Comparison of ENCODE assay signal across 14 mouse cellular contexts in genomic region chr8:79750305-79750704, GRCm38 (mm10). TPM values are rescaled to one million over a fixed set of nuclear protein-coding genes. Genes with fewer than 3 reads are reported as not detected.
A peak's percentile ranks its signal among the peaks of the same experiment; 100 is the strongest.
DNase-seq lines count a peak whose midpoint lies in the region; ATAC-seq and TF ChIP-seq lines count a peak whose summit lies in the region.
"Had no signal": no experiment of that assay in that cellular context is flagged by ENCODE, and none has a peak within 500 bp of the region (broad histone marks: within the 10 kb centered on the region; RNA-seq: fewer than 3 reads in every experiment).

No protein-coding gene starts in this region.

- H3K9me3 ChIP-seq in hindbrain, embryonic 14.5 days (ENCODE audit: control insufficient read depth, low read length), result no peaks in the 10 kb centered on the region
- H3K9me3 ChIP-seq in hindbrain, embryonic 16.5 days (ENCODE audit: control insufficient read depth, low read length), result no peaks in the 10 kb centered on the region
- H3K9me3 ChIP-seq in midbrain, postnatal 0 days (ENCODE audit: low read length), result no peaks in the 10 kb centered on the region
- H3K9me3 ChIP-seq in midbrain, embryonic 11.5 days (ENCODE audit: control insufficient read depth, low read length), result no peaks in the 10 kb centered on the region
- H3K9me3 ChIP-seq: neural tube, embryonic 12.5 days had no signal

- H3K27ac ChIP-seq in hindbrain, embryonic 14.5 days, result no peak overlapping the region
- no peak overlapping the region for H3K27ac ChIP-seq in hindbrain, embryonic 16.5 days (ENCODE audit: low read depth, low read length)
- H3K27ac ChIP-seq in midbrain, postnatal 0 days (ENCODE audit: low read depth, low read length), result no peak overlapping the region
- no peak overlapping the region for H3K27ac ChIP-seq in midbrain, embryonic 11.5 days (ENCODE audit: low read depth, low read length)
- H3K27ac ChIP-seq: liver, embryonic 14.5 days; neural tube, embryonic 12.5 days had no signal

- DNase-seq in hindbrain, embryonic 14.5 days (ENCODE audit: low spot score), result peak; percentile 68
- DNase-seq in midbrain, postnatal 0 days (ENCODE audit: low spot score), result peak; percentile 83
- no peak for DNase-seq in midbrain, embryonic 11.5 days (ENCODE audit: low spot score, missing footprints)
- peak; percentile 24 to 28 for DNase-seq in cerebellum, postnatal 36 days
- peak; percentile 37 for DNase-seq in retina, postnatal 7 days (ENCODE audit: low read depth, low spot score)
- no peak for DNase-seq in yolk sac, embryonic 10.5 days (ENCODE audit: low spot score)
- DNase-seq: adrenal gland, postnatal 14 days; gastrocnemius, postnatal 36 days; heart, postnatal 14 days; kidney, adult 11 months had no signal

- H3K9ac ChIP-seq in hindbrain, embryonic 14.5 days, result no peak overlapping the region
- no peak overlapping the region for H3K9ac ChIP-seq in hindbrain, embryonic 16.5 days (ENCODE audit: low read depth, low read length)
- H3K9ac ChIP-seq in midbrain, postnatal 0 days (replicated peaks; ENCODE audit: low read length, poor library complexity, severe bottlenecking), result no peak overlapping the region
- no peak overlapping the region for H3K9ac ChIP-seq in midbrain, embryonic 11.5 days (ENCODE audit: low read length)
- H3K9ac ChIP-seq: liver, embryonic 14.5 days; neural tube, embryonic 12.5 days had no signal

- no peaks in the 10 kb centered on the region; the same call in 1 of the 2 replicates for H3K4me1 ChIP-seq in hindbrain, embryonic 14.5 days (replicated peaks; ENCODE audit: control insufficient read depth, insufficient read depth, low read length)
- peaks cover 3% of the 10 kb centered on the region; the same call in 1 of the 2 replicates for H3K4me1 ChIP-seq in hindbrain, embryonic 16.5 days (ENCODE audit: control insufficient read depth, insufficient read depth, low read depth, low read length)
- no peaks in the 10 kb centered on the region for H3K4me1 ChIP-seq in midbrain, postnatal 0 days (ENCODE audit: insufficient read depth, low read length)
- no peaks in the 10 kb centered on the region for H3K4me1 ChIP-seq in midbrain, embryonic 11.5 days (ENCODE audit: control insufficient read depth, insufficient read depth, low read length)
- H3K4me1 ChIP-seq: neural tube, embryonic 12.5 days had no signal

- no peak for ATAC-seq in hindbrain, embryonic 14.5 days (ENCODE audit: low FRiP score)
- no peak for ATAC-seq in hindbrain, embryonic 16.5 days
- ATAC-seq in midbrain, postnatal 0 days (ENCODE audit: low FRiP score), result no peak
- ATAC-seq in midbrain, embryonic 11.5 days (ENCODE audit: low FRiP score), result no peak
- ATAC-seq: CD4-positive, CD25-positive, alpha-beta regulatory T cell, adult 4 months had no signal

- no peak overlapping the region for H3K4me3 ChIP-seq in hindbrain, embryonic 14.5 days (replicated peaks; ENCODE audit: low read length)
- no peak overlapping the region for H3K4me3 ChIP-seq in hindbrain, embryonic 16.5 days (ENCODE audit: low read length)
- no peak overlapping the region for H3K4me3 ChIP-seq in midbrain, postnatal 0 days (ENCODE audit: low read depth, low read length)
- H3K4me3 ChIP-seq in midbrain, embryonic 11.5 days (ENCODE audit: low read depth, low read length), result no peak overlapping the region
- H3K4me3 ChIP-seq: neural tube, embryonic 12.5 days had no signal

- no peaks in the 10 kb centered on the region for H3K27me3 ChIP-seq in hindbrain, embryonic 14.5 days (ENCODE audit: control insufficient read depth, insufficient read depth, low read length)
- no peaks in the 10 kb centered on the region for H3K27me3 ChIP-seq in hindbrain, embryonic 16.5 days (replicated peaks; ENCODE audit: control insufficient read depth, insufficient read depth, low read length)
- H3K27me3 ChIP-seq in midbrain, postnatal 0 days (ENCODE audit: insufficient read depth, low read length), result no peaks in the 10 kb centered on the region
- no peaks in the 10 kb centered on the region for H3K27me3 ChIP-seq in midbrain, embryonic 11.5 days (ENCODE audit: control insufficient read depth, insufficient read depth, low read length)
- H3K27me3 ChIP-seq: neural tube, embryonic 12.5 days had no signal

- TF ChIP-seq CTCF in midbrain, postnatal 0 days (IDR thresholded peaks at IDR 0.05), result no peak

- WGBS in hindbrain, embryonic 14.5 days, result 33% methylated on average over 2 of the region's 2 CpGs
- 16% methylated on average over 2 of the region's 2 CpGs for WGBS in hindbrain, embryonic 16.5 days
- 31% methylated on average over 2 of the region's 2 CpGs for WGBS in midbrain, postnatal 0 days
- WGBS in midbrain, embryonic 11.5 days, result 89% methylated on average over 2 of the region's 2 CpGs

- H3K36me3 ChIP-seq in hindbrain, embryonic 14.5 days (replicated peaks; ENCODE audit: control insufficient read depth, insufficient read depth), result peaks cover 3% of the 10 kb centered on the region
- no peaks in the 10 kb centered on the region for H3K36me3 ChIP-seq in hindbrain, embryonic 16.5 days (ENCODE audit: control insufficient read depth, insufficient read depth, low read length)
- peaks cover 4% of the 10 kb centered on the region for H3K36me3 ChIP-seq in midbrain, postnatal 0 days (ENCODE audit: insufficient read depth, low read length)
- no peaks in the 10 kb centered on the region for H3K36me3 ChIP-seq in midbrain, embryonic 11.5 days (ENCODE audit: control insufficient read depth, insufficient read depth, low read length)

- H3K4me2 ChIP-seq in hindbrain, embryonic 14.5 days (replicated peaks), result no peak overlapping the region
- no peak overlapping the region for H3K4me2 ChIP-seq in hindbrain, embryonic 16.5 days (ENCODE audit: low read length)
- H3K4me2 ChIP-seq in midbrain, postnatal 0 days (ENCODE audit: low read depth, low read length, poor library complexity, severe bottlenecking), result no peak overlapping the region
- H3K4me2 ChIP-seq in midbrain, embryonic 11.5 days, result no peak overlapping the region
- H3K4me2 ChIP-seq: neural tube, embryonic 12.5 days had no signal

RNA-seq across cellular contexts. Expression of gene Anapc10, which starts 38.7 kb away (rescaled TPM):
- polyA plus RNA-seq in hindbrain, embryonic 14.5 days (2014; fragmentation: Nextera tagmentation; extraction: Ambion mirVana), result 36.5 and 42.4 TPM in 2 replicates
- polyA plus RNA-seq in hindbrain, embryonic 16.5 days (2015; fragmentation: Nextera tagmentation; extraction: Ambion mirVana), result 30.3 and 36.0 TPM in 2 replicates
- total RNA-seq in midbrain, postnatal 0 days (2014; rRNA removed), result 8.3 and 8.6 TPM in 2 replicates
- 39.2 and 39.7 TPM in 2 replicates for polyA plus RNA-seq in midbrain, postnatal 0 days (2015; fragmentation: Nextera tagmentation; extraction: Ambion mirVana)
- polyA plus RNA-seq in midbrain, embryonic 11.5 days (2014; fragmentation: Nextera tagmentation; extraction: Ambion mirVana), result 43.7 and 46.6 TPM in 2 replicates

RNA-seq across cellular contexts. Expression of gene Abce1, which starts 38.8 kb away (rescaled TPM):
- polyA plus RNA-seq in hindbrain, embryonic 14.5 days (2014; fragmentation: Nextera tagmentation; extraction: Ambion mirVana), result 89.8 and 99.0 TPM in 2 replicates
- polyA plus RNA-seq in hindbrain, embryonic 16.5 days (2015; fragmentation: Nextera tagmentation; extraction: Ambion mirVana), result 80.0 and 86.9 TPM in 2 replicates
- total RNA-seq in midbrain, postnatal 0 days (2014; rRNA removed), result 80.7 and 88.6 TPM in 2 replicates
- polyA plus RNA-seq in midbrain, postnatal 0 days (2015; fragmentation: Nextera tagmentation; extraction: Ambion mirVana), result 59.6 and 61.9 TPM in 2 replicates
- polyA plus RNA-seq in midbrain, embryonic 11.5 days (2014; fragmentation: Nextera tagmentation; extraction: Ambion mirVana), result 139 and 160 TPM in 2 replicates

Comparison
In these comparisons a context has a peak if more than half of its experiments do, and no peak if none do; other contexts are left out.
1. DNase-seq: peak in hindbrain, embryonic 14.5 days (single experiment), midbrain, postnatal 0 days (single experiment), cerebellum, postnatal 36 days (2 of 2) and retina, postnatal 7 days (single experiment); none in midbrain, embryonic 11.5 days (single experiment) and yolk sac, embryonic 10.5 days (single experiment).